Comparison of ENCODE assay signal across 27 mouse cellular contexts in the genomic region with DNA sequence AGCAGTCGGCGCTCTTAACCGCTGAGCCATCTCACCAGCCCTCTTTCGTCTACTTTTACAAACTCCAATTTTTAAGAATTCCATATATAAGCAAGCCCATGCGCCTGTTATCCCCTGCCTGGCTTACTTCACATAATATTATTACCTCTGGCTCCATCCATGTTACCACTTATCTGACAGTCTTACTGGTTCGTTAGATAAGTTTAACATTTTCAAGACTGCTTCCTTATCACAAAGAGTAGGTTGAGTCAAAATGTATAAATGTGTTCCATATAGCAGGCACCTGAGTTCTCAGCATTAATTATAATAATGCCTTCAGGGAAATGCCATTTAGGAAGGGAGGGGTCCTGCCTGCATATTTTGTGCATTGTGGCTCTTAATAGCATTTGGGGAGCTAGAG.
"Had no signal": no experiment of that assay in that cellular context is flagged by ENCODE, and none has a peak within 500 bp of the region (broad histone marks: within the 10 kb centered on the region; RNA-seq: fewer than 3 reads in every experiment).

No protein-coding gene starts in this region.

- H3K4me3 ChIP-seq: left cerebral cortex, adult 2 months; limb, embryonic 10.5 days; limb, embryonic 12.5 days; limb, embryonic 13.5 days; limb, embryonic 15.5 days; liver, embryonic 13.5 days; liver, embryonic 15.5 days; lung, embryonic 15.5 days; megakaryocyte, embryonic 14.5 days; midbrain, embryonic 10.5 days; midbrain, embryonic 12.5 days; midbrain, embryonic 13.5 days; midbrain, embryonic 15.5 days; myocyte had no signal

- H3K36me3 ChIP-seq: limb, embryonic 10.5 days; limb, embryonic 12.5 days; limb, embryonic 13.5 days; limb, embryonic 15.5 days; liver, embryonic 13.5 days; liver, embryonic 15.5 days; lung, embryonic 15.5 days; midbrain, embryonic 10.5 days; midbrain, embryonic 12.5 days; midbrain, embryonic 13.5 days; midbrain, embryonic 15.5 days had no signal

- H3K4me1 ChIP-seq: limb, embryonic 12.5 days; lung, embryonic 15.5 days; midbrain, embryonic 12.5 days; midbrain, embryonic 15.5 days had no signal

- H3K9ac ChIP-seq: limb, embryonic 12.5 days; limb, embryonic 13.5 days; limb, embryonic 15.5 days; liver, embryonic 13.5 days; liver, embryonic 14.5 days; liver, embryonic 15.5 days; lung, embryonic 14.5 days; lung, embryonic 15.5 days; midbrain, embryonic 12.5 days; midbrain, embryonic 13.5 days; midbrain, embryonic 15.5 days had no signal

- H3K9me3 ChIP-seq: limb, embryonic 10.5 days; limb, embryonic 12.5 days; limb, embryonic 13.5 days; limb, embryonic 15.5 days; liver, embryonic 13.5 days; liver, embryonic 15.5 days; lung, embryonic 15.5 days; midbrain, embryonic 10.5 days; midbrain, embryonic 12.5 days; midbrain, embryonic 13.5 days; midbrain, embryonic 15.5 days had no signal

- ATAC-seq: lung, postnatal 0 days; midbrain, embryonic 13.5 days; midbrain, embryonic 15.5 days; midbrain, embryonic 16.5 days had no signal

- H3K4me2 ChIP-seq: limb, embryonic 12.5 days; limb, embryonic 13.5 days; limb, embryonic 15.5 days; liver, embryonic 11.5 days; liver, embryonic 13.5 days; liver, embryonic 15.5 days; lung, embryonic 14.5 days; lung, embryonic 15.5 days; midbrain, embryonic 11.5 days; midbrain, embryonic 12.5 days; midbrain, embryonic 13.5 days; midbrain, embryonic 15.5 days had no signal

- H3K27me3 ChIP-seq: limb, embryonic 12.5 days; limb, embryonic 13.5 days; limb, embryonic 15.5 days; liver, embryonic 13.5 days; liver, embryonic 15.5 days; lung, embryonic 15.5 days; midbrain, embryonic 12.5 days; midbrain, embryonic 13.5 days; midbrain, embryonic 15.5 days had no signal

- H3K27ac ChIP-seq: left cerebral cortex, adult 2 months; limb, embryonic 10.5 days; limb, embryonic 12.5 days; limb, embryonic 13.5 days; limb, embryonic 15.5 days; liver, embryonic 14.5 days; liver, embryonic 15.5 days; lung, embryonic 15.5 days; macrophage; midbrain, embryonic 10.5 days; midbrain, embryonic 12.5 days; midbrain, embryonic 13.5 days; midbrain, embryonic 15.5 days had no signal

- DNase-seq: liver; liver, embryonic 13.5 days; lung, adult 2 months; lung, embryonic 14.5 days; lung, postnatal 10 days; lung, postnatal 14 days; lung, postnatal 4 days; midbrain, embryonic 14.5 days had no signal
